Mouse (Mus musculus) kidney, postnatal 0 days (tissue): ENCODE results near the gene Rlim. TPM values are rescaled to one million over a fixed set of nuclear protein-coding genes. Genes with fewer than 3 reads are reported as not detected.

ENCODE experiments used
- ATAC-seq: fragments of 200-750 bp; cut with Nextera tagmentation; replicated peaks from 2 replicates; pipeline ENCODE4 v1.8.0; 2017; ENCODE audit warnings: low read depth, moderate number of reproducible peaks, moderate TSS enrichment, moderate library complexity; ENCODE audit not compliant: low FRiP score
- DNase-seq: peaks from one replicate; pipeline ENCODE4 v3.0.0-alpha.2; 2016; ENCODE audit warnings: low spot score
- H3K27ac ChIP-seq: fragments of 300-500 bp; sonication (generic); 2 replicates; pipeline ENCODE4 v1.5.1; 2014; ENCODE audit warnings: mild to moderate bottlenecking
- H3K27me3 ChIP-seq: fragments of 300-500 bp; sonication (generic); 2 replicates; pipeline ENCODE4 v1.6.1; 2014; ENCODE audit warnings: low read length, mixed read lengths; ENCODE audit not compliant: insufficient read depth
- H3K36me3 ChIP-seq: fragments of 300-500 bp; sonication (generic); 2 replicates; pipeline ENCODE4 v1.6.1; 2014; ENCODE audit warnings: low read length, mixed read lengths; ENCODE audit not compliant: insufficient read depth
- H3K4me1 ChIP-seq: fragments of 300-500 bp; sonication (generic); replicated peaks from 2 replicates; pipeline ENCODE4 v1.6.1; 2014; ENCODE audit warnings: antibody characterized with exemption, low read length, mixed read lengths; ENCODE audit not compliant: insufficient read depth
- H3K4me2 ChIP-seq: fragments of 300-500 bp; sonication (generic); 2 replicates; pipeline ENCODE4 v1.6.1; 2014; ENCODE audit warnings: mild to moderate bottlenecking, low read length, moderate library complexity, mixed read lengths
- H3K4me3 ChIP-seq: fragments of 300-500 bp; sonication (generic); replicated peaks from 2 replicates; pipeline ENCODE4 v1.5.1; 2014; ENCODE audit warnings: low read depth, low read length
- H3K9ac ChIP-seq: fragments of 300-500 bp; sonication (generic); 2 replicates; pipeline ENCODE4 v1.6.1; 2014; ENCODE audit warnings: low read depth, low read length
- H3K9me3 ChIP-seq: fragments of 300-500 bp; sonication (generic); replicated peaks from 2 replicates; pipeline ENCODE4 v1.6.1; 2016; ENCODE audit warnings: low read length, inconsistent platforms, mixed read lengths
- CTCF ChIP-seq: IDR thresholded peaks from 2 replicates; pipeline ENCODE4 v1.5.1; 2016; ENCODE audit warnings: antibody characterized with exemption, low read depth, mild to moderate bottlenecking, moderate library complexity
- WGBS: fragments of 180-500 bp; shearing (Covaris S2); extraction: QIAGEN DNeasy Blood & Tissue Kit; methylation state at CpG from one replicate; pipeline ENCODE4 v1.1.7; 2014; 5-methylcytosine and 5-hydroxymethylcytosine counted together
- polyA plus RNA-seq: library from polyadenylated mRNA; unstranded; fragments of >200 nt; fragmentation: Nextera tagmentation; extraction: Ambion mirVana; gene quantifications from 2 replicates; pipeline ENCODE4 v1.2.1, GENCODE M21; 2015

Rlim gene
- polyA plus RNA-seq, 1 experiment from 2014 or later = 19.1 TPM

GRCm38 (mm10) chrX:103980036-103980435, 1.0 kb downstream of the Rlim start:
- DNase-seq (peak; percentile 69), ATAC-seq (no peak)
- peak overlapping the region; percentile 96 for H3K27ac ChIP-seq
- no peaks in the 10 kb centered on the region for H3K36me3 ChIP-seq
- no peaks in the 10 kb centered on the region for H3K27me3 ChIP-seq
- no peak for TF ChIP-seq CTCF
- peak overlapping the region; percentile 88 for H3K9ac ChIP-seq
- H3K4me2 ChIP-seq = peak overlapping the region; percentile 52
- H3K4me3 ChIP-seq = peak overlapping the region; percentile 73
- no peaks in the 10 kb centered on the region for H3K9me3 ChIP-seq
- H3K4me1 ChIP-seq = no peaks in the 10 kb centered on the region
- 30% methylated on average over 12 of the region's 12 CpGs for WGBS

DNA sequence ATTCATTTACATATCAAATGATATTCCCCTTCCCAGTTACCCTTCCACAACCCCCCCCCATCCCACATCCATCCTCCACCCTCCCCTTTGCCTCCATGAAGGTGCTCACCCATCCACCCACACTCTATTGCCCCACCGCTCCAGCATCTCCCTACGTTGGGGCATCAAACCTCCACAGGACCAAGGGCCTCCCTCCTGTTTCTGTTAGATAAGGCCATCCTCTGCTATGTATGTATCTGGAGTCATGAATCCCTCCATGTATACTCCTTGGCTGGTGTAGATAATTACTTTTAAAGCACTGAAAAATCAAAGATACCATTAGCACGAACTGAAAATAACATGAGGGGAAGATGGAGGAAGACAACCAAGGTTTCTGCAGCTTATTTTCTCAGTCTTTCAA, 41.4 kb downstream of the Rlim start:
- 95% methylated on average over 3 of the region's 3 CpGs for WGBS
- no peak for ATAC-seq

DNA sequence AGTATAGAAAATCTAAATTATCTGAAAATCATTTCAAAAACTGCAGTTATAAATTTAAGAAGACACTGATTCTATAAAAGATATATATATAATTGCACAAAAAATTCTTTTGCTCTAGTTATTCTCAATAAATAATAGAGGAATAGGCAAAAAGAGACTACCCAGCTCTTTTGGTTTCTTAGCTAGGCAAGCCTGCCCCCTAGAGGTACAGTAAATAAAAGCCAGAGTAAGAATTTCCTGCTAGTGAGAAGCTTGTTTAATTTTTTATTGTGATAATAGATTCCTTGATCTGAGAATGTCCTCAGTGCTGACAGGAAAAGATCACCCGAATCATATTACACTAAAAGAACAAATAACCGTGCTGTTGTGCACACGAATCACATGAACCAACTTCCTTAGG, 43.8 kb downstream of the Rlim start:
- Histone ChIP-seq H3K4me1 (no peaks in the 10 kb centered on the region), H3K27ac (no peak overlapping the region), H3K27me3 (no peaks in the 10 kb centered on the region), H3K9me3 (no peaks in the 10 kb centered on the region), H3K4me2 (no peak overlapping the region), H3K9ac (no peak overlapping the region), H3K36me3 (no peaks in the 10 kb centered on the region), H3K4me3 (no peak overlapping the region)
- 19% methylated on average over 3 of the region's 3 CpGs for WGBS
- no peak for ATAC-seq
- peak; percentile 25 for DNase-seq
- peak; percentile 63 for TF ChIP-seq CTCF

More for the DNA sequence above, 41.4 kb downstream of the Rlim start:
- no peak overlapping the region for H3K4me3 ChIP-seq
- no peak overlapping the region for H3K27ac ChIP-seq
- H3K9me3 ChIP-seq = no peaks in the 10 kb centered on the region
- H3K4me2 ChIP-seq = no peak overlapping the region
- H3K4me1 ChIP-seq = no peaks in the 10 kb centered on the region
- no peak for TF ChIP-seq CTCF
- DNase-seq = no peak
- H3K9ac ChIP-seq = no peak overlapping the region
- H3K36me3 ChIP-seq = no peaks in the 10 kb centered on the region
- H3K27me3 ChIP-seq = peaks cover 3% of the 10 kb centered on the region; the same call in 1 of the 2 replicates

DNA sequence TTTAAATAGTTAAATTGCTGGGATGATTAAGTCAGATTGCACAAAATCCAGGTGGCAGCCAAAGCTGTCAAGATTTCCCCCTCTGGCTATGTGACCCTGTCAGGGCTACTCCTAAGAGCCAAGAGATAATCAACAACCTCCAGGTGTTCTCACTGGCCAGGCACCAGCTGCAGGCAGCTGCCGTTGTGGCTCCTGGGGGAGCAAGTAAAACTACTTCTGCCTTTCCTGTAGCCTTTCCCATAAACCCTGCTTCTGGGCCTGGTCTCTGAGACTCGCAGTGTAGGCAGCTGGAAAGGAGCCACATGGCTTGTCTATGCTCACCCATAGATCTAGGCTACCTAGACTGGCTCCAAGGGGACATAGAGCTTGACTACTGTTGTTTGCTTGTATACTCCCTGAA, 58.6 kb downstream of the Rlim start:
- no peak overlapping the region for H3K4me3 ChIP-seq
- no peak for TF ChIP-seq CTCF
- WGBS = 41% methylated on average over 2 of the region's 2 CpGs
- H3K9ac ChIP-seq = no peak overlapping the region
- H3K4me2 ChIP-seq = no peak overlapping the region
- no peaks in the 10 kb centered on the region for H3K36me3 ChIP-seq
- ATAC-seq (no peak), DNase-seq (no peak)
- H3K27ac ChIP-seq = no peak overlapping the region
- H3K4me1 ChIP-seq = no peaks in the 10 kb centered on the region
- no peaks in the 10 kb centered on the region for H3K27me3 ChIP-seq
- no peaks in the 10 kb centered on the region for H3K9me3 ChIP-seq

- Histone ChIP-seq H3K27me3 (no peaks in the 10 kb centered on the region), H3K4me3 (no peak overlapping the region), H3K9ac (no peak overlapping the region), H3K4me1 (no peaks in the 10 kb centered on the region), H3K4me2 (no peak overlapping the region), H3K9me3 (no peaks in the 10 kb centered on the region), H3K36me3 (no peaks in the 10 kb centered on the region), H3K27ac (no peak overlapping the region)
- ATAC-seq (no peak), DNase-seq (peak; percentile 42)
- TF ChIP-seq CTCF = peak; percentile 62
- 51% methylated on average over 5 of the region's 5 CpGs for WGBS
Observed at GRCm38 (mm10) chrX:103918954-103919353, 62.1 kb downstream of the Rlim start.

GRCm38 (mm10) chrX:103914790-103915189, 66.3 kb downstream of the Rlim start:
- no peaks in the 10 kb centered on the region for H3K4me1 ChIP-seq
- no peak overlapping the region for H3K9ac ChIP-seq
- no peaks in the 10 kb centered on the region for H3K9me3 ChIP-seq
- no peak overlapping the region for H3K4me3 ChIP-seq
- ATAC-seq = no peak
- 8% methylated on average over 3 of the region's 3 CpGs for WGBS
- H3K27ac ChIP-seq = no peak overlapping the region
- no peaks in the 10 kb centered on the region for H3K36me3 ChIP-seq
- TF ChIP-seq CTCF = peak; percentile 71
- no peaks in the 10 kb centered on the region for H3K27me3 ChIP-seq
- peak; percentile 41 for DNase-seq
- H3K4me2 ChIP-seq = no peak overlapping the region

Other genes with a start within 250 kb of the Rlim start
- gene Slc16a2, start 159.3 kb downstream of the Rlim start, polyA plus RNA-seq = 13.6 and 14.8 TPM in 2 replicates
- 1.1 and 1.3 TPM in 2 replicates for gene Nexmif, start 219.9 kb upstream of the Rlim start, polyA plus RNA-seq